Mouse (Mus musculus): ENCODE data around the gene Bsdc1. TPM values are rescaled to one million over a fixed set of nuclear protein-coding genes. Genes with fewer than 3 reads are reported as not detected.

Bsdc1 gene
- total RNA-seq, 2 experiments from 2014 or later = 24.3 to 35.8 TPM

- ATAC-seq (ENCODE audit: poor library complexity, severe bottlenecking) = no peak
These were observed 14.7 kb downstream of the Bsdc1 start for GRCm38 (mm10) chr4:129476047-129476446.

GRCm38 (mm10) chr4:129479863-129480262, 18.5 kb downstream of the Bsdc1 start:
- no peak for ATAC-seq (ENCODE audit: poor library complexity, severe bottlenecking)

GRCm38 (mm10) chr4:129481090-129481489, 19.7 kb downstream of the Bsdc1 start:
- no peak for ATAC-seq (ENCODE audit: poor library complexity, severe bottlenecking)

- ATAC-seq (ENCODE audit: poor library complexity, severe bottlenecking) = no peak
These were observed 29.8 kb downstream of the Bsdc1 start, which contains the start of the genes Tssk3 and Fam229a for GRCm38 (mm10) chr4:129490972-129491880. Tssk3 (minus strand) TSS chr4:129491022. Fam229a (plus strand) TSS chr4:129491190.

DNA sequence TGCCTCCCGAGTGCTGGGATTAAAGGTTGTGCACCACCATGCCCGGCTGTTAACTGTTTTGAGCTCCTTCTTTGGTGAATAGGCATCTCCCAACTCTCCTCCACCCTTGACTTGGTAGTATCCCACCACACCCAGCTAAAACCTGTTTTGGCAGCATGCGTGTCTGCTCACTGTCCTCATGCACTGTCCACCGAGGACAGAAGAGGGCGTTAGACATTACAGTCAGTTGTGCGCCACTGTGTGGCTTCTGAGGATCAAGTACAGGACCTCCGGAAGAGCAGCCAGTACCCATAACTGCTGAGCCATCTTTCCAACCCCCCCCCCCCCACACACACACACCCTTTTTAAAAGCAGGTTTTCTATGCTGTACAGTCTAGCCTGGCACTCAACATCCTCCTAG, 33.3 kb downstream of the Bsdc1 start:
- no peak for ATAC-seq (ENCODE audit: poor library complexity, severe bottlenecking)

GRCm38 (mm10) chr4:129495672-129496562, 34.5 kb downstream of the Bsdc1 start:
- ATAC-seq (ENCODE audit: poor library complexity, severe bottlenecking) = peak; percentile 53

GRCm38 (mm10) chr4:129496631-129497030, 35.2 kb downstream of the Bsdc1 start:
- ATAC-seq (ENCODE audit: poor library complexity, severe bottlenecking) = peak; percentile 61

DNA sequence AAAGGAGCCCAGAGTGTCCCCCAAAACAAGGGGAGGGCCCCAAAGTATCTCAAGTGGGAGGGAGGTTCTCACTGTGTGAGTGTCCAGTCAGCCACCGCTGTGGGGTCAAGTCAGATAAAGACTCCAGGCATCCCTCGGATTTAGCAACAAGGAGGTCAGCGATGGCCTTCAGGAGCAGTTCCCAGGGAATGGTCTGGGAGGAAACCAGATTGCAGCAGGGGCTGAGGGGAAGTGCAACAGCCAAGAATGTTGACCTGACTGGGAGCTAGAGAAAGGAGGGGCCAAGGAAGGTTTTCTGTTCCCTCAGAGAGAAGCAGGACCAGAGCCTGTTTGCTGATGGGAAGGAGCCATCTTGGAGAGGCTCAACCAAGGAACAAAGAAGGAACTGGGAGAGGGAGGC, 37.6 kb downstream of the Bsdc1 start:
- ATAC-seq (ENCODE audit: poor library complexity, severe bottlenecking) = no peak

- ATAC-seq (ENCODE audit: poor library complexity, severe bottlenecking) = no peak
These were observed 38.6 kb downstream of the Bsdc1 start for GRCm38 (mm10) chr4:129500017-129500416.

DNA sequence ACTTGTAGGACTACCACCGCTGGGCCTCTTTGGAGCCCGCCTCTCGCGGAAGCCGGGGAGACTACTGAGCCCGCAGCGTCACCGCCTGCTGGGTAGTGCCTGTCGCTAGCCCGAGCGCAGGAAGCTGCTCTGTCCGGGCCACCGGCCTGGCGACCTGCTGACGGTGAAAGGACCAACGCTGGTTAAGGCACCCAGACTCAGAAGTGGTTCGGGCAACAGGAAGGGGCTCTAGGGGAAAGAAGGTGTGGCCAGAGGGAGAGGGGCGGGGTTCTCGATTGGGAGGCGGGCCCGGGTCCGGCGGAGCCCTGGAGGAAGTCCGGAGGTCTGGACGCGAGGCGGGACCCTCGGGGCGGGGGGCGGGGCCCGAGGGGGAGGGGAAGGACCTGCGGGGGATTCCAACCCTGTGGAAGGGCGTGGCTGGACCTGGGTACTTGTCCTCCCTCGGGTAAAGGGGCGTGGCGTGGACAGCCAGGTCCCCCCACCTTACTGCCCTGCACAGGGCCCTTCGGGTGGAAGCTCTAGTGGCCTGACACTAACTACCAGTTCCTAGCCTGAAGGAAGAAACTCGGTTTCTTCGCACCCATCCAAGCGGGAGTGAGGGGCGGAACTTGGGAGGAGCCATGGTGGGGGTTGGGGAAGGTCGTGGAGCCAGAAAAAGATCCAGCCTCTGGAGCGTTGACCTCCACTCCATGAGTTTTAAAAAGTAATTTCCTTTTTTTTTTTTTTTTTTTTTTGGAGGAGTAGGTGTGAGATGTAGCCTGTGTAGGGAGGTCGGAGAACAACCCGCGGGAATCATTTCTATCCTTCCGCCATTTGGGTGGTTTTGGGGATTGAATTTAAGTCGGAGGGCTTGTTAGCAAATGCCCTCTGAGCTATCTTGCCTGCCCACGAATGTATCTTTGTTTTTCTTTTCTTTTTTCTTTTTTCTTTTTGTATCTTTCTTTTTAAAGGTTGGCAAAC, 39.5 kb downstream of the Bsdc1 start:
- ATAC-seq (ENCODE audit: poor library complexity, severe bottlenecking) = peak; percentile 72

- ATAC-seq (ENCODE audit: poor library complexity, severe bottlenecking) = no peak
These were observed 41.0 kb downstream of the Bsdc1 start for GRCm38 (mm10) chr4:129502327-129502888.

GRCm38 (mm10) chr4:129502901-129503444, 41.6 kb downstream of the Bsdc1 start:
- ATAC-seq (ENCODE audit: poor library complexity, severe bottlenecking) = no peak

- no peak for ATAC-seq (ENCODE audit: poor library complexity, severe bottlenecking)
These were observed 44.1 kb downstream of the Bsdc1 start for GRCm38 (mm10) chr4:129505511-129505910.

GRCm38 (mm10) chr4:129507434-129508236, 46.3 kb downstream of the Bsdc1 start:
- peak; percentile 47 for ATAC-seq (ENCODE audit: poor library complexity, severe bottlenecking)

GRCm38 (mm10) chr4:129508237-129508515, 46.8 kb downstream of the Bsdc1 start:
- no peak for ATAC-seq (ENCODE audit: poor library complexity, severe bottlenecking)

DNA sequence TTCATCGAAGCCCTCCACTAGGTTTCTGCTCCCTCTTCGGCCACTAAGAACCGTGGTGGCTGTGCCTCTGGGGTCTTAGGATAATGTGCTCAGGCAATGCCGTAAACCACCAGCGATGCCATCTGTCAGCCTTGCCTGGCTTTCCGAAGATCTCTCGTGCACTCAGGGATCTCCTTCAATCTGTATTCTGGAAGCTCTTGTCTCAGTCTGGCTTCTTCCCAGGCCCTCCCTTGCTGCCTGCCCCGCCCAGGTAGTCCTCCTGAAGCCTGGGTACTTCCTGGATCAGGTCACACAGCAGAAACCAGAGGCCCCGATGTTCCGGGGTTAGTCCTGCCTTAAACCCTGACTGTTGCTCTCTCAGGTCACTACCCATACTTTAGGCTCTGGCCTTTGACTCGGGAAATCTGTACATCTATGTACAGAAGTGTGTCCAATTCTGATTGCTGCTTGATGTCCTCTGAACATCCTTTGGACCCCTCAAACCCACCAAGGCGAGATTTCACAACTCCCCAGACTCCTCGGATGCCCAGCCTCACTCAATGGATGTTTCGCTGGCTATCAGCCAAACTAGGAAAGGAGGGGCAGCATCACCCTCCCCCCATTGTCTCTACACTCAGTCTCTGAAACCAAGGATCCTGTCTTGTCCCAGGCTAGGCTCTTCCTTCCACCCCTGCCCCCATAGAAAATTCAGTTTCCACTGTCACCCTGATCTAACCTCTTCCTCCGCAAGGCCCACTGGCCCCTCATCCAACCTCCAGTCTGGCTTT, 47.6 kb downstream of the Bsdc1 start:
- ATAC-seq (ENCODE audit: poor library complexity, severe bottlenecking) = no peak

GRCm38 (mm10) chr4:129509650-129510049, 48.3 kb downstream of the Bsdc1 start:
- ATAC-seq (ENCODE audit: poor library complexity, severe bottlenecking) = no peak

DNA sequence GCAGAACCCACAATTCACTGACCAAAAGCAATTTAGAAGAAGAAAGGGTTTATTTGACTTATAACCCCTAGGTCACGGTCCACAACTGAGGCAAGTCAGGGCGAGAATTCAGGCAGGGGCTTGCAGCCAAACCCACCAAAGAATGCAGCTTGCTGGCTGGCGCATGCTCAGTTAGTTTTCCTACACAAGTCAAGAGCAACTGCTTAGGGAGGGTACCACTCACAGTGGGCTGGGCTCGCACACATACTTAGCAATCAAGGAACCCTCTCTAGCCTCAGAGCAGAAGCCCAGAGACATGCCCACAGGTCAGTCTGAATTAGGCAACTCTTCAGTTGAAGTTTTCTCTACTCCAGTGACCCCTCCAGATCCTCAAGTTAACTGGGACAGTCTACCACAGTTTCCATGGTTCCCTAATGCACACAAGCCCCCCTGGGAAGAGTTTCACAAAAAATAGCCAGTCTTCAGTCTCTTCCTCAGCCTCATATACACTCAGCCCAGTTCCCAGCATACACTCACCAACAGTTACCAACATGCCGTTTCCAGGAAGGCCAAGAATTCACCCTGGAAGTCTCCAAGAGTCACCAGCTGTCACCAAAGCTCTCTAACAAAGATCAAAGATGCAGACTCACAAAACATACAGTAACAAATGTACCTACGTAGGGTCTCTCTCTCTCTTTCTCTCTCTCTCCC, 49.5 kb downstream of the Bsdc1 start:
- no peak for ATAC-seq (ENCODE audit: poor library complexity, severe bottlenecking)
